ENCODE assay signal across 7 mouse cellular contexts in the genomic region with DNA sequence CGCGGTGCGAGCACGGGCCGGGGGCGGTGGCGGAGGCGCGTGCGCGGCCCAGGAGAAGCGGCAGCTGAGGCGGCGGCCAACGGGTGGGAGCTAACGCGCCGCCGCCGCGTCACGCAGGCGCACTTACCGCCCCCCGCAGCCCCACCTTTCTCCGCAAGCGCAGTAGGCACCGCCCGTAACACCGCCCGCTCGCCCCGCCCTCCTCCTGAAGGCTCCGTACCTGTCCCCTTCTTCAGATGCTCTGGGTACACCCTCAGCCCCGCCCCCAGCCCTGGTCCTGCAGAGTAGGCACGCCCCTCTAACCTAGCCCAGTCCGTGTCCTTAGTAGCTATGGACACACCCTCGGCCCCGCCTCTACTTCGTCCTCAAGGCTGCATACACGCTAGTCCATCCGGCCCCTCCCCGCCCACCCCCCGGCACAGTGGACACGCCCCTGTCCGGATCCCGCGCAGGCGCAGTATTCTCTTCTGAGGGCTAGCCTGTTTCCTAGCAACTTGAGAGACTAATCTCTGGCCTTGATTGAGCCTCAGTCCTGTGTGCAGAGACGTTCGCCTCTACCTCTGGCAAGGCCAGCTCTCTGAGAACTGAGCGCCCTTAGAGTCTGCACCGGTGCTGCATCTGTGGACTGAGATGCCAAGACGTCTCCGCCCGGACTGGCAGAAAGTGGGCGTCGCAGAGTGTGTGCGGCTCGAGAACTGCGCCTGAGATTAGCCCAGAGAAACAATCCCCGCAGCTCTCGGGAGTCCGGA. TPM values are rescaled to one million over a fixed set of nuclear protein-coding genes. Genes with fewer than 3 reads are reported as not detected.
DNase-seq lines count a peak whose midpoint lies in the region; ATAC-seq lines count a peak whose summit lies in the region.

A gene (minus strand): TSS at position 124 of the 749 bp plus-strand sequence.

- H3K27ac ChIP-seq in intestine, embryonic 15.5 days = peak within 1 kb of the TSS; percentile 84
- peak within 1 kb of the TSS; percentile 99 for H3K27ac ChIP-seq in midbrain, embryonic 10.5 days (replicated peaks)

- peak within 1 kb of the TSS; percentile 95 for H3K9ac ChIP-seq in intestine, embryonic 15.5 days

- peaks cover 16% of the 10 kb centered on the region for H3K4me1 ChIP-seq in intestine, embryonic 15.5 days (replicated peaks)
- H3K4me1 ChIP-seq in midbrain, embryonic 10.5 days = peaks cover 45% of the 10 kb centered on the region

- H3K4me3 ChIP-seq in intestine, embryonic 15.5 days (replicated peaks) = peak within 1 kb of the TSS; percentile 88
- peak within 1 kb of the TSS; percentile 96 for H3K4me3 ChIP-seq in midbrain, embryonic 10.5 days

- peak; percentile 100 for ATAC-seq in intestine, embryonic 15.5 days

- H3K9me3 ChIP-seq in intestine, embryonic 15.5 days = no peaks in the 10 kb centered on the region
- H3K9me3 ChIP-seq in midbrain, embryonic 10.5 days (replicated peaks) = no peaks in the 10 kb centered on the region

- WGBS in intestine, embryonic 15.5 days = under 1% methylated on average over 64 of the region's 64 CpGs
- under 1% methylated on average over 64 of the region's 64 CpGs for WGBS in midbrain, embryonic 10.5 days

- no peaks in the 10 kb centered on the region for H3K36me3 ChIP-seq in intestine, embryonic 15.5 days
- peaks cover 12% of the 10 kb centered on the region for H3K36me3 ChIP-seq in midbrain, embryonic 10.5 days

- DNase-seq in adrenal gland, adult 2 months = peak; percentile 100
- peak; percentile 99 for DNase-seq in embryo, embryonic 11.5 days (ENCODE audit: low read depth, low spot score)
- DNase-seq in gastrocnemius, postnatal 36 days = peak; percentile 98 to 100
- peak; percentile 99 to 100 for DNase-seq in left cerebral cortex, postnatal 25 days (ENCODE audit: low spot score in 2 of 2)
- peak; percentile 100 for DNase-seq in midbrain, embryonic 10.5 days (ENCODE audit: low spot score)
- peak; percentile 99 for DNase-seq in right cerebral cortex, postnatal 4 days

- intact Hi-C loops in gastrocnemius, postnatal 36 days (cut with DNase I) = no loop called here
- intact Hi-C loops in left cerebral cortex, postnatal 25 days (cut with DNase I) = loop anchor here (1.0 to 5.0 kb wide), 3 partner anchors 37 to 276 kb away; a partner anchor contains a TSS

- peak within 1 kb of the TSS; percentile 83 for H3K4me2 ChIP-seq in intestine, embryonic 15.5 days (replicated peaks)

- H3K27me3 ChIP-seq in intestine, embryonic 15.5 days (replicated peaks) = no peaks in the 10 kb centered on the region
- peaks cover 10% of the 10 kb centered on the region for H3K27me3 ChIP-seq in midbrain, embryonic 10.5 days (ENCODE audit: low read depth, poor library complexity, severe bottlenecking)

RNA-seq across cellular contexts. Expression of the gene that starts here (rescaled TPM):
- 10 to 100 TPM; 31.4 to 32.6 TPM for total RNA-seq in adrenal gland, adult 2 months (2021)
- 3.9 and 5.5 TPM in 2 replicates for polyA plus RNA-seq in adrenal gland, adult 2 months (2012; rRNA removed)
- 10 to 100 TPM; 34.3 to 34.9 TPM for total RNA-seq in gastrocnemius, postnatal 36 days (2021)
- 11.3 and 15.6 TPM in 2 replicates for polyA plus RNA-seq in intestine, embryonic 15.5 days (2015; fragmentation: Nextera tagmentation; extraction: Ambion mirVana)
- 100 to 1,000 TPM; 148 to 162 TPM for total RNA-seq in left cerebral cortex, postnatal 25 days (2021)
- 20.6 and 38.1 TPM in 2 replicates for polyA plus RNA-seq in midbrain, embryonic 10.5 days (2016; fragmentation: Nextera tagmentation; extraction: Ambion mirVana)

Comparison
In these comparisons a context has a peak if more than half of its experiments do, and no peak if none do; other contexts are left out.
1. Peak in every context shown above with its lines: DNase-seq, ATAC-seq, H3K4me3 ChIP-seq and H3K27ac ChIP-seq.
2. RNA of the gene that starts here (total RNA-seq): 148 to 162 TPM in left cerebral cortex, postnatal 25 days; 34.3 to 34.9 TPM in gastrocnemius, postnatal 36 days and 31.4 to 32.6 TPM in adrenal gland, adult 2 months; every median in the first group is over 4 times any median in the second.